Mouse (Mus musculus) forebrain, embryonic 15.5 days (tissue): ENCODE data around the gene Mthfd1l. TPM values are rescaled to one million over a fixed set of nuclear protein-coding genes. Genes with fewer than 3 reads are reported as not detected.

Source experiments
- ATAC-seq: fragments of 200-750 bp; cut with Nextera tagmentation; replicated peaks from 2 replicates; pipeline ENCODE4 v1.8.0; 2017; ENCODE audit warnings: mild to moderate bottlenecking, moderate TSS enrichment, moderate library complexity
- H3K27ac ChIP-seq: fragments of 300-500 bp; sonication (generic); replicated peaks from 2 replicates; pipeline ENCODE4 v1.5.1; 2015; ENCODE audit warnings: mild to moderate bottlenecking, inconsistent platforms
- H3K27me3 ChIP-seq: fragments of 300-500 bp; sonication (generic); 2 replicates; pipeline ENCODE4 v1.6.1; 2015; ENCODE audit warnings: inconsistent platforms
- H3K36me3 ChIP-seq: fragments of 300-500 bp; sonication (generic); 2 replicates; pipeline ENCODE4 v1.6.1; 2015; ENCODE audit warnings: mild to moderate bottlenecking, inconsistent platforms
- H3K4me1 ChIP-seq: fragments of 300-500 bp; sonication (generic); 2 replicates; pipeline ENCODE4 v1.6.1; 2015; ENCODE audit warnings: inconsistent platforms
- H3K4me2 ChIP-seq: fragments of 300-500 bp; sonication (generic); replicated peaks from 2 replicates; pipeline ENCODE4 v1.6.1; 2015; ENCODE audit warnings: mild to moderate bottlenecking, inconsistent platforms
- H3K4me3 ChIP-seq: fragments of 300-500 bp; sonication (generic); 2 replicates; pipeline ENCODE4 v1.5.1; 2015; ENCODE audit warnings: mild to moderate bottlenecking, inconsistent platforms
- H3K9ac ChIP-seq: fragments of 300-500 bp; sonication (generic); replicated peaks from 2 replicates; pipeline ENCODE4 v1.6.1; 2015; ENCODE audit warnings: mild to moderate bottlenecking, inconsistent platforms
- H3K9me3 ChIP-seq: fragments of 300-500 bp; sonication (generic); 2 replicates; pipeline ENCODE4 v1.6.1; 2016; ENCODE audit warnings: inconsistent platforms
- WGBS: fragments of 180-500 bp; shearing (Covaris S2); methylation state at CpG from one replicate; pipeline ENCODE4 v1.1.7; 2015; ENCODE audit warnings: mixed read lengths; 5-methylcytosine and 5-hydroxymethylcytosine counted together
- polyA plus RNA-seq: library from polyadenylated mRNA; unstranded; fragments of >200 nt; fragmentation: Nextera tagmentation; extraction: Ambion mirVana; gene quantifications from 2 replicates; pipeline ENCODE4 v1.2.1, GENCODE M21; 2015

The Mthfd1l gene
- polyA plus RNA-seq, 1 experiment from 2014 or later = 3.6 TPM

- Histone ChIP-seq H3K4me1 (no peaks in the 10 kb centered on the region), H3K4me3 (no peak overlapping the region), H3K9me3 (no peaks in the 10 kb centered on the region), H3K9ac (no peak overlapping the region), H3K27ac (no peak overlapping the region), H3K27me3 (no peaks in the 10 kb centered on the region), H3K36me3 (no peaks in the 10 kb centered on the region), H3K4me2 (no peak overlapping the region)
- 92% methylated on average over 4 of the region's 4 CpGs for WGBS
- no peak for ATAC-seq
Measured at GRCm38 (mm10) chr10:4027466-4027865, 54.5 kb downstream of the Mthfd1l start.

GRCm38 (mm10) chr10:4028851-4029442 lies 56.0 kb downstream of the Mthfd1l start:
- Histone ChIP-seq H3K9me3 (no peaks in the 10 kb centered on the region), H3K36me3 (no peaks in the 10 kb centered on the region), H3K4me2 (no peak overlapping the region), H3K4me3 (no peak overlapping the region), H3K9ac (no peak overlapping the region), H3K27ac (no peak overlapping the region), H3K27me3 (no peaks in the 10 kb centered on the region), H3K4me1 (no peaks in the 10 kb centered on the region)
- ATAC-seq = no peak
- WGBS = 92% methylated on average over 15 of the region's 15 CpGs

GRCm38 (mm10) chr10:4033761-4034160 lies 60.8 kb downstream of the Mthfd1l start:
- H3K27ac ChIP-seq = no peak overlapping the region
- no peaks in the 10 kb centered on the region for H3K9me3 ChIP-seq
- WGBS = 80% methylated on average over 9 of the region's 9 CpGs
- no peaks in the 10 kb centered on the region for H3K27me3 ChIP-seq
- no peak overlapping the region for H3K4me2 ChIP-seq
- no peak for ATAC-seq
- no peak overlapping the region for H3K4me3 ChIP-seq
- no peak overlapping the region for H3K9ac ChIP-seq
- no peaks in the 10 kb centered on the region for H3K4me1 ChIP-seq
- no peaks in the 10 kb centered on the region for H3K36me3 ChIP-seq

- Histone ChIP-seq H3K9ac (no peak overlapping the region), H3K27me3 (no peaks in the 10 kb centered on the region), H3K4me2 (no peak overlapping the region), H3K27ac (no peak overlapping the region), H3K36me3 (no peaks in the 10 kb centered on the region), H3K4me1 (no peaks in the 10 kb centered on the region), H3K4me3 (no peak overlapping the region), H3K9me3 (no peaks in the 10 kb centered on the region)
- 92% methylated on average over 7 of the region's 7 CpGs for WGBS
- no peak for ATAC-seq
Measured at GRCm38 (mm10) chr10:4036476-4036875, 63.6 kb downstream of the Mthfd1l start.

GRCm38 (mm10) chr10:4037066-4037465 lies 64.1 kb downstream of the Mthfd1l start:
- Histone ChIP-seq H3K4me2 (no peak overlapping the region), H3K27ac (no peak overlapping the region), H3K4me3 (no peak overlapping the region), H3K36me3 (no peaks in the 10 kb centered on the region), H3K27me3 (no peaks in the 10 kb centered on the region), H3K4me1 (no peaks in the 10 kb centered on the region), H3K9me3 (no peaks in the 10 kb centered on the region), H3K9ac (no peak overlapping the region)
- 82% methylated on average over 3 of the region's 3 CpGs for WGBS
- no peak for ATAC-seq

- Histone ChIP-seq H3K27me3 (no peaks in the 10 kb centered on the region), H3K9ac (no peak overlapping the region), H3K4me1 (no peaks in the 10 kb centered on the region), H3K4me2 (no peak overlapping the region), H3K36me3 (no peaks in the 10 kb centered on the region), H3K4me3 (no peak overlapping the region), H3K9me3 (no peaks in the 10 kb centered on the region), H3K27ac (no peak overlapping the region)
- no peak for ATAC-seq
- WGBS = 92% methylated on average over 11 of the region's 11 CpGs
Measured at GRCm38 (mm10) chr10:4038576-4038975, 65.7 kb downstream of the Mthfd1l start.

GRCm38 (mm10) chr10:4041691-4042090 lies 68.8 kb downstream of the Mthfd1l start:
- no peaks in the 10 kb centered on the region for H3K9me3 ChIP-seq
- H3K4me3 ChIP-seq = no peak overlapping the region
- 73% methylated on average over 9 of the region's 9 CpGs for WGBS
- no peaks in the 10 kb centered on the region for H3K27me3 ChIP-seq
- no peak overlapping the region for H3K27ac ChIP-seq
- H3K36me3 ChIP-seq = no peaks in the 10 kb centered on the region
- H3K4me1 ChIP-seq = no peaks in the 10 kb centered on the region
- no peak overlapping the region for H3K9ac ChIP-seq
- no peak overlapping the region for H3K4me2 ChIP-seq
- peak; percentile 70; the same call in 1 of the 2 replicates for ATAC-seq

GRCm38 (mm10) chr10:4044421-4044820 lies 71.5 kb downstream of the Mthfd1l start:
- H3K27ac ChIP-seq = no peak overlapping the region
- H3K4me3 ChIP-seq = no peak overlapping the region
- H3K4me1 ChIP-seq = no peaks in the 10 kb centered on the region
- WGBS = 78% methylated on average over 7 of the region's 7 CpGs
- ATAC-seq = no peak
- no peaks in the 10 kb centered on the region for H3K27me3 ChIP-seq
- no peaks in the 10 kb centered on the region for H3K9me3 ChIP-seq
- H3K36me3 ChIP-seq = no peaks in the 10 kb centered on the region
- no peak overlapping the region for H3K4me2 ChIP-seq
- no peak overlapping the region for H3K9ac ChIP-seq

- Histone ChIP-seq H3K4me2 (no peak overlapping the region), H3K9me3 (no peaks in the 10 kb centered on the region), H3K27ac (no peak overlapping the region), H3K36me3 (no peaks in the 10 kb centered on the region), H3K4me1 (no peaks in the 10 kb centered on the region), H3K27me3 (no peaks in the 10 kb centered on the region), H3K9ac (no peak overlapping the region), H3K4me3 (no peak overlapping the region)
- no peak for ATAC-seq
- WGBS = 79% methylated on average over 4 of the region's 4 CpGs
Measured at GRCm38 (mm10) chr10:4046496-4046895, 73.6 kb downstream of the Mthfd1l start.

- Histone ChIP-seq H3K27ac (no peak overlapping the region), H3K27me3 (no peaks in the 10 kb centered on the region), H3K4me3 (no peak overlapping the region), H3K36me3 (no peaks in the 10 kb centered on the region), H3K9ac (no peak overlapping the region), H3K9me3 (no peaks in the 10 kb centered on the region), H3K4me1 (no peaks in the 10 kb centered on the region), H3K4me2 (no peak overlapping the region)
- no peak for ATAC-seq
- WGBS = 84% methylated on average over 6 of the region's 6 CpGs
Measured at GRCm38 (mm10) chr10:4047666-4048065, 74.7 kb downstream of the Mthfd1l start.

- Histone ChIP-seq H3K4me2 (no peak overlapping the region), H3K4me3 (no peak overlapping the region), H3K27ac (no peak overlapping the region), H3K9me3 (no peaks in the 10 kb centered on the region), H3K9ac (no peak overlapping the region), H3K36me3 (no peaks in the 10 kb centered on the region), H3K27me3 (no peaks in the 10 kb centered on the region), H3K4me1 (no peaks in the 10 kb centered on the region)
- 95% methylated on average over 4 of the region's 4 CpGs for WGBS
- ATAC-seq = no peak
Measured at GRCm38 (mm10) chr10:4050236-4050635, 77.3 kb downstream of the Mthfd1l start.

- Histone ChIP-seq H3K4me1 (no peaks in the 10 kb centered on the region), H3K4me2 (no peak overlapping the region), H3K27ac (no peak overlapping the region), H3K36me3 (no peaks in the 10 kb centered on the region), H3K9me3 (no peaks in the 10 kb centered on the region), H3K27me3 (no peaks in the 10 kb centered on the region), H3K9ac (no peak overlapping the region), H3K4me3 (no peak overlapping the region)
- WGBS = 83% methylated on average over 4 of the region's 4 CpGs
- ATAC-seq = no peak
Measured at GRCm38 (mm10) chr10:4052711-4053110, 79.8 kb downstream of the Mthfd1l start.

GRCm38 (mm10) chr10:4053278-4054061 lies 80.6 kb downstream of the Mthfd1l start:
- no peak overlapping the region for H3K4me3 ChIP-seq
- no peak overlapping the region for H3K27ac ChIP-seq
- 79% methylated on average over 19 of the region's 19 CpGs for WGBS
- ATAC-seq = no peak
- H3K4me1 ChIP-seq = no peaks in the 10 kb centered on the region
- no peak overlapping the region for H3K9ac ChIP-seq
- H3K36me3 ChIP-seq = no peaks in the 10 kb centered on the region
- no peaks in the 10 kb centered on the region for H3K9me3 ChIP-seq
- H3K4me2 ChIP-seq = no peak overlapping the region
- no peaks in the 10 kb centered on the region for H3K27me3 ChIP-seq
